Mouse (Mus musculus) forebrain, embryonic 10.5 days (tissue): ENCODE measurements around the gene Agk. TPM values are rescaled to one million over a fixed set of nuclear protein-coding genes. Genes with fewer than 3 reads are reported as not detected.
A peak's percentile ranks its signal among the peaks of the same experiment; 100 is the strongest.

Experiments
- DNase-seq: peaks from one replicate; pipeline ENCODE4 v3.0.0-alpha.2; 2017; ENCODE audit warnings: low spot score; ENCODE audit errors: extremely low spot score
- H3K27ac ChIP-seq: fragments of 300-500 bp; sonication (generic); 2 replicates; pipeline ENCODE4 v1.5.1; 2016; ENCODE audit warnings: mild to moderate bottlenecking
- H3K27me3 ChIP-seq: fragments of 300-500 bp; sonication (generic); 2 replicates; pipeline ENCODE4 v1.6.1; 2016; ENCODE audit warnings: mild to moderate bottlenecking; ENCODE audit not compliant: poor library complexity, severe bottlenecking
- H3K36me3 ChIP-seq: fragments of 300-500 bp; sonication (generic); replicated peaks from 2 replicates; pipeline ENCODE4 v1.6.1; 2016; ENCODE audit warnings: mild to moderate bottlenecking, moderate library complexity
- H3K4me1 ChIP-seq: fragments of 300-500 bp; sonication (generic); 2 replicates; pipeline ENCODE4 v1.6.1; 2016
- H3K4me3 ChIP-seq: fragments of 300-500 bp; sonication (generic); 2 replicates; pipeline ENCODE4 v1.5.1; 2016; ENCODE audit warnings: mild to moderate bottlenecking, moderate library complexity
- H3K9me3 ChIP-seq: fragments of 300-500 bp; sonication (generic); 2 replicates; pipeline ENCODE4 v1.6.1; 2016; ENCODE audit warnings: mild to moderate bottlenecking, moderate library complexity
- WGBS: fragments of 180-500 bp; shearing (Covaris S2); methylation state at CpG from one replicate; pipeline ENCODE4 v1.1.7; 2016; 5-methylcytosine and 5-hydroxymethylcytosine counted together
- polyA plus RNA-seq: library from polyadenylated mRNA; unstranded; fragments of >200 nt; fragmentation: Nextera tagmentation; extraction: Ambion mirVana; gene quantifications from 2 replicates; pipeline ENCODE4 v1.2.1, GENCODE M21; 2016

Gene Agk
- polyA plus RNA-seq = 46.7 and 50.3 TPM in 2 replicates

DNA sequence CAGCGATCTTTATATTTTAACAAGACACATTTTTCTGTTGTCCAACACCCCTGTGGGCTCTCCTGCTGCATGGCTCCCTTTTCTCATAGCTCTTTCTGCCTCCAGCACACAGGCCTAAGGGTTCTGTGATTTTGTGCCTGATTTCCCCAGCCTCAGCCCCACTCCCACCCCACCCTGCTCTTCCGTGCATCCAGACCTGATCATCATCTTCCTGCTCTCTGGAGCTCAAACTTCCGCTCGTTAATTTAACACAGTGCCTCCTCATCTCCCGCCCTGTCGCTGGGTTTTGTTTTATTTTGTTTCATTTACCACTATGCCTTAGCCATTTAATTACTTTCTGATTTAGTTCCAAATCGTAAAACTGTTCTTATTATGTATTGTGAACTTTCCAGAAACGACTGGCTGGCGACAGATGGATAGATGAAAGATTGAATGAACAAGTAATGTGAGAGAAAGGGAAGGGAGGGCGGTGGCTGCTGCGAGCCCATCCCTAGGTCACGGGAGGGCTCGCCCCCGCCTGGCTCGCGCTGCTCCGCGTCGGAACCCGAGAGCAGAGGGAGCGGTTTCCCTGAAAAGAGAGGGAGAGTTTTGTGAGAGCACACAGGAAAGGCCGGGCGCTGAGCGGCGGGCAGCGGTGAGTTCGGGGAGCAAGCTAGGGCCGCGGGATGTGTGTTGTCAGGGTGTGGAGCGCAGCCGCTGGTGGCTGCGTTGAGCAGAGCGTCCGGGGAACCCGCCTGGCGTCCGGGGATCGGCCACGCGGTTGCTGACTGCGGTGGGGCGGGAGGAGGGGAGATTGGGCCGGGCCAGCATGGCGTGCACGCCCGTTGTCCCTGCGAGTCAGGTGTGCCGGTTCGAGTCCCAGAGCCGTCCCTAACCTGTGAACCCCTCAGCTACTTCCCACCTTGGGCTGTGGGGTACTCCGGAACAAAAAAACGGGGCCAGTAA lies at the start of gene Agk:
Agk (plus strand) TSS at position 276 of the 945 bp plus-strand sequence.
- Histone ChIP-seq H3K27ac (peak within 1 kb of the TSS; percentile 95), H3K27me3 (no peaks in the 10 kb centered on the region)

DNA sequence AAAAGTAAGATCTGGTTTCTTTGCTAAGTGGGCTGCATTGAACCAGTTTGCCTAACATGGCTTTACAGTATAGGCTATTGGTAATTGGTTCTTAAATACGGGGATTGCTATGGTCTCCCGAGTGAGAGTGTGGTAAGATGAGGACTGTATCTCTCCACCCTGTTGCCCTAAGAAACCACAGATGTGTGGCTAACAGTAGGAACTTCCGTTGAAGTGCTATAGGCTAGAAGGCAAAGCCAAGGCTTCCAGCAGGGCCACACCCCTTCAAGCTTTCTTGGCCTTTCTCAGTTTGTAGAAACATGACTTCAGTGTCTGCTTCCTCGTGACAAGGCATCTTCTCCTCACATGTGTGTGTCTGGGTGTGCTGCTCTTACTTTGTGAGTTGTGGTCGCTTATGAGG lies 24.3 kb upstream of the Agk start:
- Histone ChIP-seq H3K4me3 (no peak overlapping the region), H3K27ac (no peak overlapping the region), H3K36me3 (no peaks in the 10 kb centered on the region), H3K27me3 (no peaks in the 10 kb centered on the region), H3K4me1 (no peaks in the 10 kb centered on the region), H3K9me3 (no peaks in the 10 kb centered on the region)
- no peak for DNase-seq
- WGBS = 81% methylated on average over 5 of the region's 5 CpGs

More for the DNA sequence above, at the start of gene Agk:
- peak; percentile 83 for DNase-seq
- H3K36me3 ChIP-seq = peaks cover 10% of the 10 kb centered on the region
- peak within 1 kb of the TSS; percentile 78 for H3K4me3 ChIP-seq
- WGBS = 3% methylated on average over 52 of the region's 52 CpGs
- no peaks in the 10 kb centered on the region for H3K9me3 ChIP-seq
- H3K4me1 ChIP-seq = peaks cover 14% of the 10 kb centered on the region

- H3K4me1 ChIP-seq = no peaks in the 10 kb centered on the region
- no peaks in the 10 kb centered on the region for H3K27me3 ChIP-seq
- no peaks in the 10 kb centered on the region for H3K36me3 ChIP-seq
- no peaks in the 10 kb centered on the region for H3K9me3 ChIP-seq
- WGBS = 18% methylated on average over 6 of the region's 6 CpGs
- no peak for DNase-seq
- H3K27ac ChIP-seq = no peak overlapping the region
- H3K4me3 ChIP-seq = no peak overlapping the region
These were observed 21.6 kb upstream of the Agk start for GRCm38 (mm10) chr6:40303379-40303778.

- H3K4me3 ChIP-seq = no peak overlapping the region
These were observed 20.0 kb upstream of the Agk start for GRCm38 (mm10) chr6:40304972-40305371.

DNA sequence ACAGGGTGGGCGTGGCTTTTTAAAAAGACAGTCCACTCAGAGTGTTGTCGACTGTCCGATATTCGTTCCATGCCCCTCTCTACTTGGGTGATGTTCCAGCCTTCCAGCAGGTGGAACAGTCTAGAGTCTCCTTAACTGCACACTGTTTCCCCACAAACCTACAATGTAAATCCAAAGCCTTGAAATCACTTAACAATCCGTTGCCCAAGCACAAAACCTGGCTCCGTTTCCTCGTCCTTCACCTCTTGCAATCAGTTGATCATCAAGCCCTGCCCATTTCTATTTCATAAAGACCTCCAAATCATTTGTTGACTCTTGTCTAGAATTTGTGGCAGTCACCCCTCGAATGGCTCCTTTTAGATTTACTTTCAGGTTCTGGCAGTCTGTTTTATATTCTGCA lies 1.4 kb downstream of the Agk start:
- 90% methylated on average over 8 of the region's 8 CpGs for WGBS
- Histone ChIP-seq H3K36me3 (peaks cover 15% of the 10 kb centered on the region), H3K9me3 (no peaks in the 10 kb centered on the region), H3K27me3 (no peaks in the 10 kb centered on the region), H3K27ac (no peak overlapping the region), H3K4me1 (peaks cover 14% of the 10 kb centered on the region), H3K4me3 (peak overlapping the region; percentile 78)
- no peak for DNase-seq

More at GRCm38 (mm10) chr6:40304972-40305371, 20.0 kb upstream of the Agk start:
- Histone ChIP-seq H3K27me3 (no peaks in the 10 kb centered on the region), H3K4me1 (no peaks in the 10 kb centered on the region), H3K27ac (no peak overlapping the region), H3K36me3 (no peaks in the 10 kb centered on the region), H3K9me3 (no peaks in the 10 kb centered on the region)
- DNase-seq = no peak

DNA sequence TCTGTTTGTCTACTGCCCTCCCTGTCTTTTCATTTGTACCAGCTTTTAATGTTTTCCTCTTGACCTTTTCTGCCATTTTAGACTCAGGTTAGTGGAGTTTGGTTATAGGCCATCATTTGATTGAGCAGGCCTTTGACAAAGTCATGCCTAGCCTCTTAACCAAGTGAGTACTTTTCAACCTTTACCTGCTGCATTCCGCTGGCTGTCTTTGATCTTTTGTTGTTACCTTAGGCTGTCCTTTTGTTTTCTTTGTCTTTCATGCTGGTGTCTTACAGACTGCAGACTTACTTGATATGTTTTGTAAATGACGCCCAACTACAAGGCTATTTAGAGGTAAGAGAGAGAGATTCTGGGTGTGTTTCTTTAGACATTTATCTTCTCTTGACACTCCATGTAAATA lies 8.5 kb downstream of the Agk start:
- H3K9me3 ChIP-seq = no peaks in the 10 kb centered on the region
- no peak overlapping the region for H3K27ac ChIP-seq
- 84% methylated on average over 2 of the region's 2 CpGs for WGBS
- no peaks in the 10 kb centered on the region for H3K4me1 ChIP-seq
- no peak for DNase-seq
- H3K4me3 ChIP-seq = no peak overlapping the region
- H3K36me3 ChIP-seq = peaks cover 72% of the 10 kb centered on the region
- H3K27me3 ChIP-seq = no peaks in the 10 kb centered on the region

DNA sequence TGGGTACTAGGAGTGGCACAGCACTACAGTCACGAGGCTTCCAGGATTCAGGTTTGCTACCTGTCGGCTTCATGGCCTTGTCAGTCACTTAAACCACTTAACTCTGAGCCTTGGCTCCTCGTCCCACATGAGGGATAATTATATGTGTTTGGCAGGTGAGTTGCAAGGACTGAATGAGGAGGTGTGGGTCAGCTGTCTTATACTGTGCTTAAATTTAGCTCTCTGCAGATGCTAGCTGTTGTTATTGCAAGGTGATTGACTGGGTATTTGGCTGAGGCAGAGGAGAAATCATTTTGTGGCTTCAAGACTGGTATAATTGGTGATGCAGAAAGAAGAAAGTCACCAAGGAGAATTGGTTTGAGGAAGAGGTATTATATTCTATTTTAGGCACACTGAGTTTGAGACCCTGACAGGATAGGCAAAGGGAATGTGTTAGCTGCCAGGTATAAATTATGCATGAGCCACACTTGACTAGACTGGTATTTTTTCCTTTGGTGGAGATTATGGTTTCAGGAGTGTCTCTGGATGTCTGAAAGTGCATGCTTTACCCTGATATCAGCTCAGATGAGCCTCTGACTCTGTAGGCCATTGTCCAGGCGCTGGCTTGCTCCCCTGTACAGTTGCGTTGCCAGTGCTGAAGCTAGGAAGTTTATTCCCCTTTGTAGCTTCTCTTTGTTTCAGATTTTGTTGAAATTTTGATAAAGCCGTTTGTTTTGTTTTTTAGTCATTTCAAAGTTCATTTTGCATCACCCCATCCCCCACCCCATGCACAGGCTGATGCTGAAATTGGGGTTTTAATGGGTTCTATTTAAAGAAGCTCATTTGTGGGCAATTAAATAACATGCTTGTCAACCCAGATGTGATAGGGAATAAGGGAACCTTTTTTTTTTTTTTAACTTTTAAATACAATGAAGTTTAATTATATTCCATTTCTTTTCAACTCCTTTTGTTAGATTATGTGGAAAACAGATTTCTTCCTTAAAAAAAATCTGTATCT lies 12.1 kb downstream of the Agk start:
- DNase-seq = no peak
- WGBS = 91% methylated on average over 6 of the region's 6 CpGs
- Histone ChIP-seq H3K27ac (no peak overlapping the region), H3K27me3 (no peaks in the 10 kb centered on the region), H3K36me3 (peaks cover 71% of the 10 kb centered on the region), H3K4me1 (no peaks in the 10 kb centered on the region), H3K4me3 (no peak overlapping the region), H3K9me3 (no peaks in the 10 kb centered on the region)

GRCm38 (mm10) chr6:40346959-40347771 lies 22.2 kb downstream of the Agk start:
- H3K27ac ChIP-seq = no peak overlapping the region
- 86% methylated on average over 10 of the region's 10 CpGs for WGBS
- no peak overlapping the region for H3K4me3 ChIP-seq
- no peaks in the 10 kb centered on the region for H3K4me1 ChIP-seq
- peaks cover 30% of the 10 kb centered on the region for H3K36me3 ChIP-seq
- no peaks in the 10 kb centered on the region for H3K27me3 ChIP-seq
- no peaks in the 10 kb centered on the region for H3K9me3 ChIP-seq
- no peak for DNase-seq

DNA sequence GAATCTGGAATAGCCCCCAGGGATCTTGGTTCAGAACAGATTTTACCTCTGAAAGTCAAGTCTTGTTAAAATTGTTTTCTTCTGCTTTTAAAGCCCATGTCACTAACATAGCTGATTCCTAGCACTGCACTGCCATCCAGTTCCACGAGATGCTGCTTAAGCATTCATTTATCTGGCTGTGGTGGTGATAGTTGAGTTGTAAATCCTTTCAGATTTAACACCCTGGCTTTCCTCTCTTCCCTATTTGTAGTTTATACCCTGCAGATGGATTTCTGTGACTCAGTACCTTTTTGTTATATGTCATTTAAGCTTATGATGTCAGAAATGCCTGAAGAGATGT lies 22.8 kb downstream of the Agk start:
- Histone ChIP-seq H3K36me3 (peaks cover 32% of the 10 kb centered on the region), H3K9me3 (no peaks in the 10 kb centered on the region), H3K4me3 (no peak overlapping the region), H3K4me1 (no peaks in the 10 kb centered on the region), H3K27me3 (no peaks in the 10 kb centered on the region), H3K27ac (no peak overlapping the region)
- no peak for DNase-seq
- 90% methylated on average over 1 of the region's 1 CpGs for WGBS

GRCm38 (mm10) chr6:40350041-40350440 lies 25.1 kb downstream of the Agk start:
- Histone ChIP-seq H3K27me3 (no peaks in the 10 kb centered on the region), H3K9me3 (no peaks in the 10 kb centered on the region), H3K27ac (no peak overlapping the region), H3K4me1 (no peaks in the 10 kb centered on the region), H3K36me3 (peaks cover 42% of the 10 kb centered on the region), H3K4me3 (no peak overlapping the region)
- DNase-seq = no peak

DNA sequence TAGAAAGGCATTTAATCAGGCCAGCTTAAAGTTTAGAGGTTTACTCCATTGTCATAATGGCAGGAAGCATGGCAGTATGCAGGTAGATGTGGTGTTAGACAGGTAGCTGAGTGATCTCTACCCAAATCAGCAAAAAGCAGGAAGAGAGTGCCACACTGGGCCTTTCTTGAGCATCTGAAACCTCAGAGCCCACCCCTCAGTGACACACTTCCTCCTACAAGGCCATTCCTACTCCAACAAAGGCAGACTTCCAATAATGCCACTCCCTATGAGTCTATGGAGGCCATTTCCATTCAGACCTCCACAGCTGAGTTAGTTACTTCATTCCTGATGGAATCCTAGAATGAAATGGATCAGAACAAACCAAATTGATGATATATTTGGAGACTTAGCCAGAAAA lies 25.9 kb downstream of the Agk start:
- Histone ChIP-seq H3K36me3 (peaks cover 42% of the 10 kb centered on the region), H3K9me3 (no peaks in the 10 kb centered on the region), H3K27me3 (no peaks in the 10 kb centered on the region), H3K4me1 (no peaks in the 10 kb centered on the region), H3K27ac (no peak overlapping the region), H3K4me3 (no peak overlapping the region)
- no peak for DNase-seq

- Histone ChIP-seq H3K4me1 (no peaks in the 10 kb centered on the region), H3K27me3 (no peaks in the 10 kb centered on the region), H3K4me3 (no peak overlapping the region), H3K27ac (no peak overlapping the region), H3K36me3 (peaks cover 37% of the 10 kb centered on the region), H3K9me3 (no peaks in the 10 kb centered on the region)
- DNase-seq = no peak
- 91% methylated on average over 7 of the region's 7 CpGs for WGBS
These were observed 28.4 kb downstream of the Agk start for GRCm38 (mm10) chr6:40353360-40353759.
